Mouse (Mus musculus) spleen, adult 2 months (tissue): ENCODE data around the gene Ogdhl. TPM values are rescaled to one million over a fixed set of nuclear protein-coding genes. Genes with fewer than 3 reads are reported as not detected.

Experiments
- DNase-seq, 2 experiments: peaks; one replicate each; pipeline versions ENCODE4 v3.0.0 to v3.0.0-alpha.2; 2012 to 2021; ENCODE audit warnings: low spot score in 2 of 2, low read depth in 1 of 2
- H3K27ac ChIP-seq: fragments of 200-500 bp; 2 replicates; pipeline ENCODE4 v1.5.1; 2012; ENCODE audit warnings: low read length, inconsistent platforms; ENCODE audit not compliant: insufficient read depth
- H3K27me3 ChIP-seq: fragments of 200-500 bp; 2 replicates; pipeline ENCODE4 v1.6.1; 2012; ENCODE audit warnings: mild to moderate bottlenecking, moderate library complexity, low read length, inconsistent platforms; ENCODE audit not compliant: control insufficient read depth, insufficient read depth
- H3K36me3 ChIP-seq: fragments of 200-500 bp; 2 replicates; pipeline ENCODE4 v1.6.1; 2012; ENCODE audit warnings: mild to moderate bottlenecking, low read length, inconsistent platforms; ENCODE audit not compliant: control insufficient read depth, insufficient read depth
- H3K4me1 ChIP-seq: fragments of 200-500 bp; 2 replicates; pipeline ENCODE4 v1.6.1; 2011; ENCODE audit warnings: inconsistent platforms; ENCODE audit not compliant: control insufficient read depth, insufficient read depth, insufficient read length
- H3K4me3 ChIP-seq: fragments of 200-500 bp; 2 replicates; pipeline ENCODE4 v1.5.1; 2011; ENCODE audit warnings: mild to moderate bottlenecking, inconsistent platforms; ENCODE audit not compliant: insufficient read depth, insufficient read length; ENCODE audit errors: extremely low read depth
- CTCF ChIP-seq: fragments of 200-500 bp; IDR thresholded peaks from 2 replicates; pipeline ENCODE4 v1.5.1; 2011; ENCODE audit warnings: mild to moderate bottlenecking, inconsistent platforms; ENCODE audit not compliant: insufficient read depth, insufficient read length, insufficient replicate concordance; ENCODE audit errors: extremely low read depth
- POLR2A ChIP-seq: fragments of 200-500 bp; IDR thresholded peaks from 2 replicates; pipeline ENCODE4 v1.6.1; 2011; ENCODE audit warnings: low read depth, low read length, inconsistent platforms
- WGBS: fragments of 180-500 bp; shearing (Covaris S2); methylation state at CpG from one replicate; pipeline ENCODE4 v1.1.7; 2018; 5-methylcytosine and 5-hydroxymethylcytosine counted together
- polyA plus RNA-seq: library from polyadenylated mRNA; depleted of rRNA; stranded (reverse); fragments of >200 nt; gene quantifications from 2 replicates; pipeline ENCODE4 v1.2.3, GENCODE M21; 2012; rRNA removed

Ogdhl gene
- polyA plus RNA-seq, 1 experiment, result 0.14 TPM

- DNase-seq, result no peak
- no peaks in the 10 kb centered on the region for H3K36me3 ChIP-seq
- TF ChIP-seq CTCF (no peak), POLR2A (no peak)
- no peak overlapping the region for H3K4me3 ChIP-seq
- H3K4me1 ChIP-seq, result no peaks in the 10 kb centered on the region
- H3K27ac ChIP-seq, result no peak overlapping the region
- 28% methylated on average over 22 of the region's 22 CpGs for WGBS
- no peaks in the 10 kb centered on the region for H3K27me3 ChIP-seq
Observed at GRCm38 (mm10) chr14:32379395-32380098, 57.7 kb downstream of the Ogdhl start.

DNA sequence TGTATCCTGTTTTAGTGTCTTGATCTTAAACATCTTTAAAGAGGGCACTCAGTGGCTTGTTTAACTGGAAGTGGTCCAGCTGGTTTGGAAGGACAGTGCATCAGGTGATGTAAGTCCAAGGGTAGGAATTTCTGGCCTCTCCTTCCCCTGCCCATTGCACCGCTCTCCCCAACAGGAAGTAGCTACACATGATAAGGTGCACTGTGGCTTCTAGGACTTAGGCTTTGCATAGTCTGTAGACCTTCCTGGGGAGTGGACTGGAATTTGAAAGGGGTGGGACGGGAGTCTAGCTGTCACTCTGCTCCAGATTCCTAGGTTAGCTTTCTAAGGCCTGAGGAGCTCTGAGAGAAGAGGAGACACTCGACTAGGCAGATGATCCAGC lies 58.3 kb downstream of the Ogdhl start:
- H3K27me3 ChIP-seq, result no peaks in the 10 kb centered on the region
- WGBS, result 33% methylated on average over 3 of the region's 3 CpGs
- no peaks in the 10 kb centered on the region for H3K36me3 ChIP-seq
- DNase-seq, result no peak
- TF ChIP-seq CTCF (no peak), POLR2A (no peak)
- no peaks in the 10 kb centered on the region for H3K4me1 ChIP-seq
- H3K4me3 ChIP-seq, result no peak overlapping the region
- no peak overlapping the region for H3K27ac ChIP-seq

- TF ChIP-seq POLR2A, result no peak
- TF ChIP-seq CTCF, result no peak
- Histone ChIP-seq H3K27ac (no peak overlapping the region), H3K4me3 (no peak overlapping the region), H3K36me3 (no peaks in the 10 kb centered on the region), H3K27me3 (no peaks in the 10 kb centered on the region), H3K4me1 (no peaks in the 10 kb centered on the region)
- 39% methylated on average over 7 of the region's 7 CpGs for WGBS
- no peak for DNase-seq
Observed at GRCm38 (mm10) chr14:32381066-32381465, 59.2 kb downstream of the Ogdhl start.

DNA sequence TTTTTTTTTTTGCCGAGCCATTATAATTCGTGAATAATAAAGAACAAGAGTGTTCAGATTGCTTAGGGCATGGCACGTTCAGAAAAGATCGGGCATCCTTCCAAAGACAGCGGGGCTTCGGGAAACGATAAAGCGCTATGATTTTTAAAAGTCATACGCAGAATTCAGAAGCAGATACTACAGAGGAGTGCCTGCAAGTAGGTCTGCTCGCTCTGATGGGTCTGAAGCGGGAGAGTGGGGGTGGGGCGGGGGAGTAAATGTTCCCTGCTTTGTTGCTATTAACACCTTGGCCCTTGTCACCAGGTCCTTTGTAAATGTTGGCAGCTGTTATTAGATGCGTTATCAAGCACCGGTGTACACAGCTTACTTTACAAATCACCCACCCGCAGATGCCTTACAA lies 59.8 kb downstream of the Ogdhl start:
- Histone ChIP-seq H3K27me3 (no peaks in the 10 kb centered on the region), H3K4me1 (no peaks in the 10 kb centered on the region), H3K36me3 (no peaks in the 10 kb centered on the region), H3K4me3 (no peak overlapping the region), H3K27ac (no peak overlapping the region)
- WGBS, result 50% methylated on average over 15 of the region's 15 CpGs
- TF ChIP-seq CTCF (no peak), POLR2A (no peak)
- DNase-seq, result no peak

DNA sequence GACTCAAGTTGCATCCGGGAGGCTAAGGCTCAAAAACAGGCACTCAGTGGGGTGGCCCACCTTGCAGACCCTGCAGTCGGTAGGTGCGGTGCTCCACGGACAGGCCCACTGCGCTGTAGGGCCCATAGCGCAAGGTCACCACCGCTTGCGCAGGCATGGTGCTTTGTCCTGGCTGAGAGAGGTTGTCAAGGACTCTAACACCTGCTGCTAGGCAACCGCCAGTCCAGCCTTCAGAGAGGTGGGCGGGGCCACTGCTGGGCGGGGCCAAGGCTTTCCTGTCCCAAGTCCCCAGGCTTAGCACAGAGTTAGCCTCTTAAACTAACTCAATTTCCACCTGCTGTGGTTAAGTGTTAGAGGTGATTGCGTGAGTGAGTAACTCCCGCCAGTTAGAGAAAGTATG lies 66.4 kb downstream of the Ogdhl start, which contains the start of gene 1700024G13Rik:
Gene 1700024G13Rik, minus strand, starts transcription at position 196 of the 400 bp plus-strand sequence.
- no peak within 1 kb of the TSS for H3K4me3 ChIP-seq
- H3K27ac ChIP-seq, result no peak within 1 kb of the TSS
- no peak for TF ChIP-seq CTCF
- TF ChIP-seq POLR2A, result no peak
- no peaks in the 10 kb centered on the region for H3K36me3 ChIP-seq
- no peak for DNase-seq
- no peaks in the 10 kb centered on the region for H3K27me3 ChIP-seq
- 12% methylated on average over 13 of the region's 13 CpGs for WGBS
- H3K4me1 ChIP-seq, result no peaks in the 10 kb centered on the region

Other genes starting within 250 kb of the Ogdhl start
- 6.6 and 8.7 TPM in 2 replicates for gene Oxnad1, start 236.6 kb upstream of the Ogdhl start, polyA plus RNA-seq
- gene Dph3, start 236.3 kb upstream of the Ogdhl start, polyA plus RNA-seq, result 8.3 and 10.1 TPM in 2 replicates
- gene Msmb, start 180.0 kb upstream of the Ogdhl start, polyA plus RNA-seq, result not detected in 2 replicates
- 34.1 and 45.2 TPM in 2 replicates for gene Ncoa4, start 162.2 kb upstream of the Ogdhl start, polyA plus RNA-seq
- gene Timm23, start 120.1 kb upstream of the Ogdhl start, polyA plus RNA-seq, result 64.2 and 95.8 TPM in 2 replicates
- 3.7 and 4.3 TPM in 2 replicates for gene Parg, start 120.1 kb upstream of the Ogdhl start, polyA plus RNA-seq
- not detected in 2 replicates for gene 1700024G13Rik, start 66.4 kb downstream of the Ogdhl start, polyA plus RNA-seq
- not detected in 2 replicates for gene Slc18a3, start 142.8 kb downstream of the Ogdhl start, polyA plus RNA-seq
- not detected in 2 replicates for gene Chat, start 144.0 kb downstream of the Ogdhl start, polyA plus RNA-seq
- gene Ercc6, start 191.5 kb downstream of the Ogdhl start, polyA plus RNA-seq, result 3.7 and 4.1 TPM in 2 replicates